Mouse (Mus musculus) adrenal gland (tissue): ENCODE data around the gene Unc119b.
"Not testable (repeated sequence)": the region's sequence is repeated elsewhere in the genome, so short reads cannot be mapped to it uniquely, and the experiment has no call there.

Source experiments
- intact Hi-C: fragments of 180-260 bp; cut with DNase I; formaldehyde crosslinking; loops from one replicate; pipeline ENCODE4 v1.15.1; 2025

The Unc119b gene

DNA sequence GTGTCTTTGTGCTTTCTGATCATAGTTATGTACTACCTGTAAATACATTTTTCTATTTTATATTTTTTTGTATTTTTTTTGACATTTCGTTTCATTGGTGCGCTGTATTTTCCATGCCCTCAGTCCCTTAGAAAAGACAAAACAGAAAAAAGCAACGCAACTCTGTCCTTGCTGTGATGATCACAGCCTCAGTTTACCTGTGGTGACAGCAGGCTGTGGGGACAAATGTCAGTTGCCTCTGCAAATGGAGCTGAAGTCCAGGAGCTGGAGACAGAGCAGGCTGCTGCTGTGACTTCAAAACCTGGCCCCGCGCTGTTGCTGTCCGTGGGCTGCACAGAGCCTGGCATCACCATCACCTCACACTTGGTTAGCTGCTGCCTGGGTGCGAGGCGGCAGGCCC, 36.6 kb downstream of the Unc119b start, which contains the start of gene Gm10401:
Gm10401 (minus strand) TSS at position 101 of the 400 bp plus-strand sequence.
- intact Hi-C loops: no loop called here

- intact Hi-C loops: no loop called here
Measured at GRCm38 (mm10) chr5:115091776-115092175, 43.0 kb downstream of the Unc119b start.

DNA sequence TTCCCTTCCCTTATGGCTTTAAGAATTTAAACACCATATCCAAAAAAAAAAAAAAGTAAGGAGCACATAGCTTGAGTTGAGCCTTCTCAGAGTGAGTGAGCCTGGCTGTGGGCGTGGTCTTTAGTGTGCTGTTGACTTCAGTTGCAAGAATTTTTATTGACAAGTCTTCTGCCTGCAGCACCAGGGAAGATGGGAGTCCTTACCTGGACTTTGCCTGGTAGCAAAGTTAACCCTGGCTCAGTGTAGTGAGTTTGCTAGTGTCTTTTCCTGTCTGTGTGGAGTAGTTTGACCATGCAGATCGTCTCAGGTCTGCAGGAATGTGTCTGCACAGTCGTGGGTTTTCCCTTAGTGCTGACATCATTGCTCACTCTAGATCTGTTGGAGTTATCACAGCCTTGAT, 43.8 kb downstream of the Unc119b start:
- intact Hi-C loops: no loop called here

DNA sequence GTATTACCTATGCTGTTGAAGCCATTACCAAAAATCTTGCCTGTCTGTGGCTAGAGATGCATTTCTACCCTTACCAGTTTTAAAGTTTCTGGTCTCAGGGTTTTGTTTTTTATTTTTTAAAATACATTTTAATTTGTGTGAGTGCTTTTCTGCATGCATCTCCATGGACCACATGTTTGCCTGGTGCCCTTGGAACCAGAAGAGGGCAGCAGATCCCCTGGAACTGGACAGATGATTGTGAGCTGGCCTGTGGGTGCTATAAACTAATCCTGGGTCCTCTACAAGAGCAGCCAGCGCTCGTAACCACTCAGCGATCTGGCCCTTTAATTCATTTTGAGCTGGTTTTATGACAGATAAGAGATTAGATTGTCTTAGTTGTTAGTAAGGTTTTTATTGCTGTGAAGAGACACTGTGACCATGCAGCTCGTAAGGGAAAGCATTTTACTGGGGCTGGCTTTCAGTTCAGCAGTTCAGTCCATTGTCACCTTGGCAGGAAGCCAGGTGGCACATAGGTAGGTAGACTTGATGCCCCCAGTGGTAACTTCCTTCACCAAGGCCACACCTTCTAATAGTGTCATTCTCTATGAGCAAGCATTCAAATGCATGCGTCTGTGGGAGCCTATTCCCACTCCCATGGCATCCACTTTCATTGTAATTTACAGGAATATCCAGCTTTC, 45.0 kb downstream of the Unc119b start:
- intact Hi-C loops: no loop called here

DNA sequence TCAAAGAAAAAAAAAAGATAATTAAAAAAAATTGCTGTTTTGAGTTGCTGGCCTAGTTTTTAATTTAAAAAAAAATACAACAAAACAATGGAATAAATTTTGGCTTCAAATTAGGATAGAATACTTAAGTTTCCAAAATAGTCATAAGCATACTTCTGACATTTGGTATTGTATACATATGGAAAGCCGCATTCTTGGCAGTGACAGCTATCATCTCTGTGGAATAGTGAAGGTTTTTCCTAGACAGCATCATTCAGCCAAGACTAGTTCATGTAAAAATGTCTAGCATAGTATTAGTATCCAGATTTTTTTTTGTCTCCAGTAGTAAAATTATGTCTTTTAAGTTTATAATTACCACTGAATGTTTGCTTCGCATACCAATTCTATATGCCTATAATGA, 49.1 kb downstream of the Unc119b start:
- intact Hi-C loops: no loop called here

DNA sequence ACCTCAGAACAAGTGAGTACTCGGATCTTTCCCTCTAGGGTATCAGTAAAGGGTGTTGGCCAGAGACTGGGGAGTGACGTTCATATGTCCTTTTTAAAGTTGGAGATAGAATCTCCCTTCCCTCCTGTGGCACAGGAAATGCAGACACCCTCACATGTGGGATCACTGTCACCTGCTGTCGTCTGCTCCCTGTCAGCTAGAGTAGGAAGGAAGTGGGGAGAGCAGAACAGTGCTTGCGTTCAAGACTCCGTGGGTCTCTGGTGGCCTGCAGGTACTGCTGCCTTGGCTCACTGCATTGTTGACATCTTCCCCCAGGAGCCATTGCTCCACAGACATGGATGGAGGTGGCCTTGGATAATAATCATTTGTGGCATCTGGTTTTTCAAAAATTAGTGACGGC, 51.3 kb downstream of the Unc119b start:
- intact Hi-C loops: no loop called here

GRCm38 (mm10) chr5:115081636-115082035, 53.1 kb downstream of the Unc119b start:
- intact Hi-C loops: no loop called here

DNA sequence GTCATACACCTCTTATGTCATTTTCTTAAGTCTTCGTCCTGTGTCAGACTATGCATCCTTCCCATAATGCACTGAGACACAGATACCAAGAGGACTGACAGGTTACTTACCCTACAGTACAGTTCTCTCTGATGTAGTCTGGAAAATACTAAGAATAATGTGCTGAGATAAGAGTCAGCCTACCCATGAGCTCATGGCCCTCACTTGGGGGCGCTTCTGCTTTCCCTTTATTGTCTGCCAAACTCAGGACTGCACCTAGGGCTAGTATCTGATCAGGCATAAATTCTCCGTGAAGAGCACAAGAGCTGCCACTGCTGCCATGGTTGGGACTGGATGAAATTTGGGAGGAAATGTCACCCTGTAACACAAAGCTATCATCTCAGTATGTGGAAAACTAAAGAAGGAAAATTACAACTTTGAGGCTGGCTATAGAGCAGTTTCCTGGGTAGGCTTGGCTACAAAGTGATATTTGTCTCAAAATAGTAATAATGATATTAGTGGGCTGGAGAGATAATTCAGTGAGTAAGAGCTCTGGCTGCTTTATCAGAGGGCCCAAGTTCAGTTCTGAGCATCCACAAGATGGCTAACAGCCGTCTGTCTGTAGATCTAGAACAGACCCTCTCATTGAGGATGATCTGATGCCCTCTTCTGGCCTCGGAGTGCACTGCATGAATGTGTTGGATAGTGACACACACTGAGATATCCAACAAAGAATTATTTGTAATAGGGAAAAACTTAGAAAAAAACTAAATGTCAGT, 58.5 kb downstream of the Unc119b start:
- intact Hi-C loops: loop anchor here (1.0 kb wide), 1 partner anchor 97 kb away; no protein-coding TSS in a partner anchor

- intact Hi-C loops: no loop called here
Measured at GRCm38 (mm10) chr5:115074749-115075148, 60.0 kb downstream of the Unc119b start.

DNA sequence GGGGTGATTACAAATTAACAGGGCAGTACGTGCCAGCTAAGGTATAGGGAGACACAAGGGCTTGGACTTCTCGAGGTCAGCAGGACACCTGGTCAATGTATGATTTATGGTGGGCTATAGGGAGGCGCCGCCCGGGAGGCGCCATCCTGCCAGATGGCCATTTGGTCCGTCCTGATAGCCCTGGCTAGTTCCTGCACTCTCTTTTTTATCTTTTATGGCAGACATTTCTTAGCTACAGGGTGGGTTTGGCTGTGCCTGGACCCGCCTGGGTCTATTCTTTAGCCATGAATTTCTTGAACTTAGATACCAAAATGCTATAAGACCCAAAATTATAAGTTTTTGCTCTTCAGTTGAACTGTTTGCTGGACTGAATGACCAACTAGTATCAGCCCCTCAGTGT, 61.5 kb downstream of the Unc119b start:
- intact Hi-C loops: not testable (repeated sequence)
